Mouse (Mus musculus) cerebellum, adult 18-20 months (tissue): Measurements from ENCODE around the gene Gm4922.

Experiments used
- DNase-seq, 2 experiments: peaks; one replicate each; pipeline ENCODE4 v3.0.0; 2021

The Gm4922 gene

DNA sequence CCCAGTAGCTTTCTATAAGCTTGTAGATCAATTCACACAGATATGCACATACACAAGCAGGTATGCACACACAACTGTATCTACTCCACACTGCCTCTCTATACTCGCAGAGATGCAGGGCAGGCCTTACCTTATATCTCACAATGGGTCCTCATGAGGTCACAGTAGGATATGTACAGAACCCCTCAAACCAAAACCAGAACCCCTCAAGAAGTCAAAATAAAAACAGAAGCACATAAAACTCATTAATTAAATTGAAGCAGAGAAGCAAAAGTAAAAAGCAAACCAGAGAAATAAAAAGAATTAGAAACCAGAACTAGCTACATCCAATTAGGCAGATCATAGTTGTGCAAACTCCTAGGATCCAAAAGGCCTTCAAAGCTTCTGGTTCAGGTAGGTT is at the start of gene Gm4922:
Gene Gm4922, minus strand, starts transcription at position 101 of the 400 bp plus-strand sequence.
- DNase-seq: no peak

DNA sequence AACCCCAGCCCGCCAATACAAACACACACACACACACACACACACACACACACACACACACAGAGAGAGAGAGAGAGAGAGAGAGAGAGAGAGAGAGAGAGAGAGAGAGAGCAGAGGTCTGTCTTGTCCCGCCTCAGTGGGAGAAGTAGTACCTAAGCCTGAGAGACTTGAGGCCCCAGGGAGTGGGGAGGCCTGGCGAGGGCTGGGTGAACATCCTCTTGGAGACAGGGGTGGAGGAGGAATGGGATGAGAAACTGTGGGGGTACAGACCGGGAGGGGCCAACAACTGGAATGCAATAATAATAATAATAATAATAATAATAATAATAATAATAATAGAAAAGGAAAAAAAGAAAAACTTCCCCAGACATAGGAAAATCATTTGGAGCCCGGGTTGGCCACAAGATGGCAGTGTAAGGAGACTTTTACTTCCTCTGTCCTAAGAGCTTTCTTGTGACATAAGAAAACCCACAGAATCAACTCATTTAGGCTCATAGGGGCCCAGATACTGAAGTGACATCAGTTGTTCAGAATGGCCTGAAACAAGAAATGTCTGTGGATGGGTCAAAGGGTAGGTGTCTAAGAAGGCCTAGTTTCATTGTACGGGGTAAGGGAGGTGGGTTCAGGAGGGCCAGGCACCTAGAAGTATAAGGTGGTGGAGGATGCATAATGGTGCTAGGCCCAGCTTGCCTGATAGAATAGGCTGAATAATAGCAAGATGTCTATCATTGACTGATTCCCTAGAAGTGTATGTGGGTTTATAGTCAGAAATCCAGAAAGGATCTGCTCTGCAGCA is 49.3 kb upstream of the Gm4922 start:
- peak; percentile 25 to 41 for DNase-seq

DNA sequence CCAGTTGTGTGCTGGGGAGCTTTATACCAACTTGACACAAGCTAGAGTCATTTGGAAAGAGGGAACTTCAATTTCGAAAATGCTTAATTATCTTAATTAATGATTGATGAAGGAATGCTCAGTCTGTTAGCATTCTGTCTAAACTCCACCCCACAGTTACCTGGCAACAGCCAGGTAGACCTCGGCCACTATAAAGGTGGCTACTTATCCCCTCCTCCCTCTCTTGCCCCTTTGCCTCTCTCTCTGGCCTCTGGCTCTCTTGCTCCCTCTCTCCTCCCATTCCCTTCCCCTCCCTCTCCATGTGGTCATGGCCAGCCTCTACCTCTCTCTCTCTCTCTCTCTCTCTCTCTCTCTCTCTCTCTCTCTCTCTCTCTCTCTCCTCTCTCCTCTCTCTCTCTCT is 47.8 kb upstream of the Gm4922 start:
- no peak for DNase-seq

DNA sequence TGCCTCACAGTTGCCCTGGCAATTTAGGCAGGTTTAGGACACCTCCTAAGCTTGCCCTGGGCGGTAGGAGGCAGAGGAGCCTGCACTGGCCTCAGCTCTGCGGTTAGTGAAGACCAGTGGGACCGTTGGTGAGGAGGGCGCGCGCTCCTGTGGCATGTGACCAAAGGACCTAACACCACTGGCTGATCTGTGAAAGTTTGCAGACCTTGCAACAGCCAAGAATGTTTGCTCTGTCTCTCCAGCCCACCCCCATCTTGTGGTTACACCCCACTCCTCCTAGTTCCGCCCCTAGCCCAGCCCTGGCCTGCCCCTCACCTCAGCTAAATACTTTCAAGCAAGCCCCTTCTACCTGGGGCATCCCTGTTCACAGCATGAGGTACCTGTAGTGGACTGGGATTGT is 45.2 kb upstream of the Gm4922 start:
- no peak for DNase-seq

DNA sequence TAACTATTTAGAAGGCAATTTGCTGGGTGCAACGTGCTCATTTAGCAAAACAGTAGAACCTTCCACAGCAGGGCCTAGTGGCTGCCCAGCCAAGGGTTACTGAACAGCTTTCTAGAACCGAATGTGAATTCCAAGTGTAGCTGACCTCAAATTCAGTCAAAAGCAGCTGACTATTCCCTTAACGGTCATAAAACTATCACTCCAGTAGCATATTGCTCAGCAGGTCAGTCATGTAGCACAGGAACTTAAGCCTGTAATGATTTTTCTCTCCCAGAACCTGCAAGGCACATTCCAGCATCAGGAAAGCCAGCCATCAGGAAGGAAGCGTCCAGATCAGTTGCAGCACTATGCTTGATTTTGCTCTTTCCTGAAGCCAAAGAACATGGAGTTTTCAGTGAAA is 43.8 kb upstream of the Gm4922 start:
- DNase-seq: no peak

DNA sequence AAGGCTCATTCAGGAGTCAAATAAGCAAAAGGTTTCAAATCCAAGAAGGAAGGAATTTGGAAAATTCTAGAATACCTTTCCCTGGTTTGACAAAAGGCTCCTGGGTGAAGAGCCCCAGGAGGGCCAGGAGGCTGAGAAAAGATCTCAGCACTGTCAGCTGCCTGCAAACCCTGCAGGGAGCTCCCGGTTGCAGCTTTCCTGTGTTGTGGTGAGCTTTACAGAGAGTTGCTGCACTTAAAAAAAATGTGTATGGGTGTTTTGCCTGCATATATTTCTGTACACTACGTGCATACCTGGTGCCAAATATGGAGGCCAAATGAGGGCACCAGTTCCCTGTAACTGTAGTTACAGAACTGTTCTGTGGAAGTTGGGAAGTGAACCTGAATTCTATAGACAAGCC is 41.3 kb upstream of the Gm4922 start:
- no peak for DNase-seq

DNA sequence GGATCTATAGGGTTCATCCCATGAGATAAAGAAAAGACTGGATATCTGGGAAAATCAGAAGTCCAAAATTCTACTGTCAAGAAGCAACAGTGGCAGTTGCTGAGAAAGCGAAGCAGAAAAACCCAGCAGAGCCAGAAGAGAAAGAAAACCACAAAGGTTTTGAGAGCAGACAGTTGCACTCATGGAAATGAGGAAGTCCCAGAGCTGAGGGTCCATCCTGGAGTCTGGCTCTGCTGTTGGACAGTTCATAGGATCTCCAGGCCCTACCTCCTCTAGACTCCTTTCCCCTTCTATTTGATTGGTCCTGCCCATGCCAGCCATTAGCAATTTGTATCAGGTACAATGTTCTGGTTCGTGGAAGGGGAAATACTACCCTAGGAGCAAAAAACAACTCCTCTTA is 39.5 kb upstream of the Gm4922 start:
- DNase-seq: no peak

DNA sequence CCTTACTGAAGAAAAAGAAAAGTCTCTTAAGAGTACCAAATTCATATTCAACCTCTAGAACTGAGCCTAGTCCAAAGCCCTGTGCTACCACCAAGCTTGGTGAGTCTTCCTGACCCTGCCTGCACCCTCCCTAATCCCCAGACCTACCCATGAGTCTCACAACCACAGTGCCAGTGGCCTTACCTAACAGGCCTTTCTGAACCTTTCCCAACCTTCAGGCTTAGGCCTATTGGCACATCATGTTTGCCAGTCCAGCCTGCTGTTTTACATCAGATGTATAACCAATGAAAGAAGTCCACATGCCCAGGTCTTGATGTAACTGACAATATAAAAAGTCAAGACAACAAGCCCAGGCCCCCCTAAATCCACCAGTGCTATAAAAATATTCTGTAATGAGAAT is 38.5 kb upstream of the Gm4922 start:
- DNase-seq: no peak

DNA sequence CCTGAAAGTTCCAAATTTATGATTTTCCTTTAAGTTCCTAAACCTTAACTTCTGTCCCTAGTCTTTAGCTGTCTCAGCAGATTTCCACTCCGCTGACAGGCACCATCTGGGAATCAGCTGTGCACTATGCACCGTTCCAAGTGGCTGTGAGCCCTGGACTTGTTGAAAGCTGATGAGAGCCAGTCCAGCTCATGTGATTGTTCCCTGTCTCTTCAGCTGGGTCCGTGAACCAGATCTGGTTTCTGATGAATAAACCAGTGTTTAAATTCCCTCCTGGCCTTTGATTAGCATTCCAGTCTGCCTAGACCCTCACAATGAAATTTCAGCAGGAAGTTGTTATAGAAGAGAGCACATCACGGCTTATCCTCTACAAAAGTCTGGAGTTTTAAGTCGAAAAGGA is 30.0 kb upstream of the Gm4922 start:
- DNase-seq: peak; percentile 9 to 39

DNA sequence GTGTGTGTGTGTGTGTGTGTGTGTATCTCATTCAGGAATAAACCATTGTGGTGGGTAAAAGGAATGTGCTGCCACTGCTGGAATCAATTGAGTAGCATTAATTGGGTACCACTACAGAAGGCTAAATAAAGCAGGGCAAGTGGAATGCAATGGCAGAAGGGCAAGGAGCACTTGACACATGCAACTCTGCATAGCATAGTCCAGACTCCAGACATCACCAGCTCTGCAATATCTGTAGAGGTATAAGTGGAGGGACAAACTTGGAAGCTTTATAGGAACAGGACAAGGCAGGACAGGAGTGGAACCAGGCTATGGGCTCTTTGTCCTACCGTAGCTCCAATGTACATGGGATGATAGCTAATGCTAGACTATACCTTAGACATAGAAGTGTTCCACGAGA is 25.2 kb upstream of the Gm4922 start:
- no peak for DNase-seq

DNA sequence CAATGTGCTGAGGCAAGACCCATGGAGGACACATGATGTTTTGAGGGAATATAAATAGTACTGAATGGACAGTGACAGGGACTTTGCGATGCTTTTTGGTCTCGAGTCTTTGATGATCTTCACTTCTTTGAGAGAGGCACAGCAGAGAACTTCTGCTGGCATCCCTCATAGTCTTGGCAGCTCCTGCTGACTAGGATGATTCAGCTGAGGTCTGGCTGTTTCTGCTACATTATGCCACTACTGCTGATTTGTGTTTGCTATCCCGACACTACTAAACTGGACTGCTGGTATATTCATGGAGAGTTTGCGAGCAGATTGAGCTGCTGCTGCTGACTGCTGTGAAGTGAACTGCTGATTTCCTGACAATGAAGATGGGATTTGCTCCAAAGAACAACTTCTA is 3.5 kb upstream of the Gm4922 start:
- no peak for DNase-seq

DNA sequence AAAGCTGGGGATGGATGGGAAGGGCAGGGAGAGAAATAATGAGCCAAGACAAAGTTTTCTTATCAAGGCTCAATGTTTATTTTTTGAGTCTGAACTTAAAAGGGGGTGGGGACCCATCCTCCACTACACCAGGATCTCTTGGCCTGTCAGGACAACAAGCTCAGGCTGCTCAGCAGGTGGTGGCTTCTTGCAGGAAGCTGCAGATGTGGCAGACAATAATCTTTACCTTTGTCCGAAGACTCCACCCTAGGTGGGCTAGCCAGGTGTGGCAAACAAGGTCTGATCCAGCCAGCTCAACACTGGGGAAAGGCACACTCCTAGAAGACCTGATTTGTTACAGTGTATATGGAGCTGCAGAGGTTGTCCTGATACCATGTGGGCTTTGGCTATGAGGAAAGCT is 2.0 kb upstream of the Gm4922 start:
- no peak for DNase-seq

DNA sequence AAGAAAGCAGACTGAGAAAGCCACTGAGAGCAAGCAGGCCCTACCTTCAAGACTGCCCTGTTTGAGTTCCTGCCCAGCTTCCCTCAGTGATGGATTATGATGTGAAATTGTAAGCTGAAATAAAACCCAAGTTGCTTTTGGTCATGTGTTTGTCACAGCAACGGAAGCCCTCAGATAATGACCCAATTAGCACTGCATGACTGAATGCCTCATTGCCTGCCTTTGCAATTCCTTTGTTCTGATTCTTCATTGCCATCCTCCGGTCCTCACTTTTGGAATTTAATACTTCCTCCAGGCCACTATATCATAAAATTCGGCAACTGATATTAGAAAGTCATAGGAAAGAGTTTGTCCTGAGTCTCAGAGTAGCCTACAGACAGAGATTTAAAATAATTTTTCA is 9.0 kb downstream of the Gm4922 start:
- no peak for DNase-seq

DNA sequence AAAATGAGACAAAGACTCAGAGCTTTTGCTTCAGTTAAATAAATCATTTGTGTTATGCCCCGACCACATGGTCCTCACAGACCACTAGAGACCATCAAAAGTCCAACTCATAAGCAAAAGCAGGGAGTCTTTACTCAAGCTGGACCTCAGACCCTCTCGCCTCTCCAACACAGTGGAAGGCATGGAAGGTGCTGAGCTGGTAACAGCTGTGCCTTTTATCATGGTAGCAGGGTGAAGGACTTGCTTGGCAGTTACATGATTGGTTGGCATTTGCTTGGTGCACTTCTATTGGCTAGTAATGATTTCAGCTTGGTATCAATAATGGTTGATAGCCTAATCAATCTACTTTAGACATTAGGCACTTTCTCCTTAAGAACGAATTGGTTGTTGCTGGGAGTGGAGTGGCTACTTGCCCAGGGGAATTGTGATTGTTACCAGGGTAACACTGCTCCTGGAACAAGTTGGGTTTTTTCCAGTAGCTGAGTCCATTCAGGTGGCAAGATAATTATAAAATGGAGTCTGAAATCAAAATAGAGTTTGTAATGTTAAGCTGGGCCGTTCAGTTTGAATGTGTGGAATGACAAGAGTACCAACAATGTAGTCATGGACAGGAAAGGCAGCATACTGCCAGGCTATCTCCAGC is 13.9 kb downstream of the Gm4922 start:
- DNase-seq: no peak

DNA sequence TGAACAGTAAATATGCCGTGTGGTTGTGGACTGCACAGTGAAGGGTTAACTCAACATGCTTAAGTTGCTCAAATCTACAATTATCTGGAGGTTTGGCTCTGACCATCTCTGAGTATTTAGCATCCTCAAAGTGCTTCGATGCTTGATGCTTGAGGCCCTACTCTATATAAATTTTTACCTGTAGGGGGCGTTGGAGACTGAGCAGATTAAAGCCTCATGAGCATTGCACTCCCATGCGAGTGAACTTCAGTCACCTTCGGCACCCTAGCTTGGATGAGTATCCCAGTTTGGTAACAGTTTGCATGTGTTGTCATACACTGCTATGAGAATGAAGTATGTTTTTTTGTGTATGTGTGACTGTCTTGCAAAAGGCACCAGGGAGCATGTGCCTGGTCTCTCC is 16.7 kb downstream of the Gm4922 start:
- DNase-seq: no peak

DNA sequence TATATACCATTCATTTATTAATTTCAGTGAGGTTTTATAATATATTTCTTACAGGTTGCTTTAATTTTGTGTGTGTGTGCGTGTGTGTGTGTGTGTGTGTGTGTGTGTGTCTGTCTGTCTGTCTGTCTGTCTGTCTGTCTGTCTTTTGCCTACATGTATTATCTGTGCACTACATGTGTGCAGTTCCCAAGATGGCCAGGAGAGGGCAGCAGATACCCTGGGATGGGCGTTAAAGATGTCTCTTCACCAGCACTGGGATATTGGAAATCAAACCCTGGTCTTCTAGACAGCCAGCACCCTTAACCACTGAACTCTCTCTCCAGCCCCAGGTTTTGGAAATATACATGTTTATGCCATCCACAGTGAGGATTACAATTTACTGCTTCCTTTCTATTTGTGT is 26.4 kb downstream of the Gm4922 start:
- DNase-seq: peak in 1 of 2 experiments; percentile 18

DNA sequence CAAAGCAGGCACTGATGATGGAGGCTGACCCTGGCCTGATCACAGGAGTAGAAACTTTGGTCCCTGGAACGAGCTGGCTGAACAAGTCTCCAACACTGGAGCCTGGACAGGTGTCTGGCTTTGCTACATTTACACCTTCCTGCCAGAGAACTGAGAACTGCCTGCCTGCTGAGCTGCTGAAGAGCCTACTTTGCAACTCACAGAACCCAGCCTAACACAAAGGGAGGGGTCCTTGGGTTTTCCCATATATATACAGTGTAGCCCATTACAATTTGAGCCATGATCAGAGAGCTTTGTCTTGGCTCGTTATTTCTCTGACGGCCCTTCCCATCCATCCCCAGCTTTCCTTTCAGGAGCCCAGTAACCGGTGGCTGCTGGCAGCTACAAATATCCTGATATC is 36.5 kb downstream of the Gm4922 start:
- no peak for DNase-seq

DNA sequence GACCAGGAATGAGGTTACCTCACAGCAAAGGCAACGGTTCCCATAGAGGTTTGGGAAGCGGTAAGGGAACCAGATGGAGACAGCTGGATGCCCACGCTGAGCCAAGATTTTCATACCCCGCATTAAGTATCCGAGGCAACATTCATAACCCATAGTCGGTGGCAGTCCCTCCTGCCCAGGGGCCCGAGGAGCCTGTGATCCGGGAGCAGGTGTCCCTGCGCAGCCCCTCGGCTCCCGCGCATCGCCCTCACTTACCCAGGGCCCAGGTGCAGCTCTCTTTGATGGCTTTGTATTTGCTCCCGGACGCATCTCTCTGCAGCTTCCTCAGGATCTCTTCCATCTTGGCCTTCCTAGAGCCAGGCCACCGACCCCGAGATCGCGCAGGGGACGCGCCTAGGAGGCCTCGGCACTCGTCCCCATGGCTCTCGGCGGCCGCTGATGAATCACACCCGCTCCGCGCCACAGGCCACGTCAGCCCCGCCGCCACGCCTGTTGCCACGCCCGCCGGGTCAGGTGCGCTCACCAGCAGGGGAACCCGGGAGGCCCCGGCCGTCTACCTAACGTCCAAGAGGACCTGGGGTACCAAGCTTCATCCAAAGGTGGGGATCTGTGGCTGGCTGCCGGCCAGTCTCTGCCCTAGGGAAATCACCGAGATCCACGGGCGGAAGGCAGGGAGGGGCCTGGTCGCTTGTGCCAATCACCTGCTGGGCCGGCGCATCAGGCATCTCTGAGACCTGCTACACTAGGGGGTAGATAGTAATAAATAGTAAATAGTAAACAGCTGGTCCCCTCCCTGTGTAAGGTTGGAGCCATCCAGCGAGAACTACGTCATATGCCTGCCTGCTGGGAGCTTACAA is 43.1 kb downstream of the Gm4922 start, which contains the start of gene Arfgef3:
Gene Arfgef3, minus strand, starts transcription at position 664 of the 857 bp plus-strand sequence.
- DNase-seq: peak; percentile 92 to 94

DNA sequence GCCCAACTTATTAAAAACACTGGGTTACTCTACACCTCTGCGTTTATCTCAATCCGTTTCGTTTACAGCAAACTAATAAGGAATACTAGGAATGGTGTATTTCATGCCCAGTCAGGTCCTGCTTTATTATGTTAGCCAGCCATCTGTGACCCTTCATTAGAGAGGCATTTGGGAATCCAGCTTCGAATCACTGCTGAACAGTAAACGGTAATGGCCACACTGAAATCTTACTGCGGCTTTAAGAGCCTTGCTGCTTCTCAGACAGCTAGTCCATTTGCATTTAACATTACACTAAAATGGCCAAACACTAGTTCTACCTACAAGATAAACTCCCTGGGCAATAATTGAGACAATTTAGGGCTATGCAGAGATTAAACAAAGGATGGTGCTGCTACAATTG is 44.5 kb downstream of the Gm4922 start:
- peak; percentile 20 to 37 for DNase-seq

DNA sequence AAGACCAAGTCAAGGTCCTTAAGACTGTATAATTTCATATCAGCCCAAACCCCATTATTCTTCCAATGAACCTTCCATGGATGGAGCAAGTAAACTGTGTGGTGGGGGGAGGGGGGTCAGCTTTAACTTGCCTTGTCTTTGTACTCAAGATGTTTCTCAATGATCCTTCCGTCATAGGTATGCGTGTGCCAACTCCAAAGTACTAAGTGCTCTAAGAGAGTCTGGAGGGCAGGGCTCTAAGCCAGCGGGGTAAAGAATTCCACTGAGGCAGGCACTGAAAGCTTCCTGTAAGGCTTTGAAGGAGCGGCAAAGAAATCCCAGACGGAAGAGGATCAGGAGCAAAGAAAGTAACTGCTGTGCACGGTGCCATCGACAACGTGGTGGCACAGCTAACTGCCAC is 45.6 kb downstream of the Gm4922 start:
- peak in 1 of 2 experiments; percentile 35 for DNase-seq
